Mouse (Mus musculus): Measurements from ENCODE around the gene Eif3j1.

The Eif3j1 gene

DNA sequence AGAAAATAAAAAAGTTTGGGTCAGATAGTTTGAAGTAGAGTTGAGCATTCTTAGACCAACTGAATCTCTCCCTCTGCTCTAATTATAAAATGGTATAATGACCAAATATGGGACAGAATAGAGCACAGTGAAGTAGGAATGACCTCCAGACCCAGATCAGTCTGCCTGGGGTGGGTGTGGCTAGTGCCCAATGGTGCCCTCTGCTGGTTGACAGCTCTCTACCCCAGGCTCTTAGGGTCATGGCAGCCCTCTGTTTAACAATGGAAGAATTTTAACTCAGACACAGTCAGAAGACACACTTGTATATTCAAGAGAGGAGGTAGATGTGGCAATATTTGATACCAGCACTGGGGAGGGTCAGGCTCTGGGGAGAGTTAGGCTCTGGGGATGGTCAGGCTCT is 73.7 kb downstream of the Eif3j1 start:
- no peak for DNase-seq
